Comparison of ENCODE assay signal across 15 mouse cellular contexts in genomic region chr7:66125368-66125767, GRCm38 (mm10).
"Had no signal": no experiment of that assay in that cellular context is flagged by ENCODE, and none has a peak within 500 bp of the region (broad histone marks: within the 10 kb centered on the region; RNA-seq: fewer than 3 reads in every experiment).

No protein-coding gene starts in this region.

- H3K4me3 ChIP-seq: kidney, embryonic 15.5 days; limb, embryonic 12.5 days; megakaryocyte, embryonic 14.5 days; midbrain, embryonic 12.5 days had no signal

- H3K27ac ChIP-seq: kidney, embryonic 15.5 days; limb, embryonic 12.5 days; liver, embryonic 14.5 days; midbrain, embryonic 12.5 days had no signal

- DNase-seq: kidney, adult 2 months; kidney, postnatal 14 days; layer of hippocampus, postnatal 36 days; liver; lung, adult 2 months; right cerebral cortex, adult 18-20 months; right cerebral cortex, postnatal 25 days; thymus, adult 2 months; thymus, postnatal 4 days had no signal

- ATAC-seq: midbrain, embryonic 16.5 days had no signal

- H3K27me3 ChIP-seq: kidney, embryonic 15.5 days; limb, embryonic 12.5 days; megakaryocyte, embryonic 14.5 days; midbrain, embryonic 12.5 days had no signal
